Mouse (Mus musculus): ENCODE data around the gene Rfng. TPM values are rescaled to one million over a fixed set of nuclear protein-coding genes. Genes with fewer than 3 reads are reported as not detected.

Gene Rfng
- total and polyA plus RNA-seq, 3 experiments, result 12.7 to 40.7 TPM; not detected in 1

DNA sequence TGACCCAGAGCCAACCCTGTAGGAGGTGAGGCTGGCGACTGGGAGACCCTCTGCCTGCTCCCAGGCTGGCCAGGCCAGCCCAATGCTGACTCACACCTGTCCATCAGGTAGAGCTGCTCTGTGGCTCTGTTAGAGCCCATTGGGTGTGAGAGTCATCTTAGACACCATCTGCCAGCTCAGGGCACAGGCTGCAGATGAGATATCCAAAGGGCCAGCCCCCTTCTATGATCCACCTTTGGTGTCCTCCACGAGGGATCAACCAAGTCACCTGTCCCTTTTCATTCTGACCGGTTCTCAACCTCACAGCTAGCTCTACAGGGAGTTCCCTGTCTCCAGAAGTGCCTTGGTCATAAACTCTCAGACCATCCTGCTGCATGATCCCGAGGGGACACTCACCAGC is 38.3 kb upstream of the Rfng start:
- no peak for DNase-seq (ENCODE audit: low read depth, low spot score)
- peaks cover 47% of the 10 kb centered on the region for H3K79me2 ChIP-seq (ENCODE audit: control insufficient read depth, insufficient read depth, low read length, poor library complexity)
- TF ChIP-seq MXI1 (IDR thresholded peaks at IDR 0.05; ENCODE audit: low read depth, low read length), result 0 out of 2 replicates have a peak, but pooled peaks have one; percentile 42
- no peak for TF ChIP-seq POLR2AphosphoS5 (IDR thresholded peaks at IDR 0.05; ENCODE audit: borderline replicate concordance, low read depth, low read length)
- TF ChIP-seq BHLHE40 (IDR thresholded peaks at IDR 0.05; ENCODE audit: borderline replicate concordance, low read depth, low read length), result no peak
- TF ChIP-seq MAX (IDR thresholded peaks at IDR 0.05; ENCODE audit: low read length), result no peak
- no peak for TF ChIP-seq USF1 (IDR thresholded peaks at IDR 0.05; ENCODE audit: low read depth, low read length)
- TF ChIP-seq CHD1 (IDR thresholded peaks at IDR 0.05; ENCODE audit: low read depth, low read length), result no peak
- no peak for TF ChIP-seq USF2 (IDR thresholded peaks at IDR 0.05; ENCODE audit: borderline replicate concordance in 1 of 2, insufficient read depth in 1 of 2, low read depth in 1 of 2, low read length in 2 of 2)
- TF ChIP-seq MYB (IDR thresholded peaks at IDR 0.05; ENCODE audit: low read depth, low read length), result no peak
- peak overlapping the region; percentile 89 for H3K9ac ChIP-seq (ENCODE audit: control insufficient read depth, low read depth, low read length, poor library complexity, severe bottlenecking)
- peak overlapping the region; percentile 77 to 94 for H3K4me3 ChIP-seq (ENCODE audit: control insufficient read depth in 1 of 2, insufficient read depth in 1 of 2, low read depth in 2 of 2, low read length in 2 of 2)
- H3K27me3 ChIP-seq (ENCODE audit: control insufficient read depth in 1 of 2, insufficient read depth in 2 of 2, low read length in 2 of 2), result no peaks in the 10 kb centered on the region
- H3K4me1 ChIP-seq (ENCODE audit: control insufficient read depth in 1 of 2, insufficient read depth in 2 of 2, low read length in 2 of 2), result peaks cover 0 to 20% of the 10 kb centered on the region in 2 experiments; a peak in 3 of 4 replicates
- H3K9me3 ChIP-seq (replicated peaks; ENCODE audit: insufficient read depth, low read length), result no peaks in the 10 kb centered on the region
- no peak overlapping the region for H3K27ac ChIP-seq (ENCODE audit: control insufficient read depth, low read depth, low read length)
- H3K36me3 ChIP-seq (ENCODE audit: control insufficient read depth in 1 of 2, insufficient read depth in 2 of 2, low read length in 2 of 2), result peaks cover 12 to 13% of the 10 kb centered on the region in 2 experiments

DNA sequence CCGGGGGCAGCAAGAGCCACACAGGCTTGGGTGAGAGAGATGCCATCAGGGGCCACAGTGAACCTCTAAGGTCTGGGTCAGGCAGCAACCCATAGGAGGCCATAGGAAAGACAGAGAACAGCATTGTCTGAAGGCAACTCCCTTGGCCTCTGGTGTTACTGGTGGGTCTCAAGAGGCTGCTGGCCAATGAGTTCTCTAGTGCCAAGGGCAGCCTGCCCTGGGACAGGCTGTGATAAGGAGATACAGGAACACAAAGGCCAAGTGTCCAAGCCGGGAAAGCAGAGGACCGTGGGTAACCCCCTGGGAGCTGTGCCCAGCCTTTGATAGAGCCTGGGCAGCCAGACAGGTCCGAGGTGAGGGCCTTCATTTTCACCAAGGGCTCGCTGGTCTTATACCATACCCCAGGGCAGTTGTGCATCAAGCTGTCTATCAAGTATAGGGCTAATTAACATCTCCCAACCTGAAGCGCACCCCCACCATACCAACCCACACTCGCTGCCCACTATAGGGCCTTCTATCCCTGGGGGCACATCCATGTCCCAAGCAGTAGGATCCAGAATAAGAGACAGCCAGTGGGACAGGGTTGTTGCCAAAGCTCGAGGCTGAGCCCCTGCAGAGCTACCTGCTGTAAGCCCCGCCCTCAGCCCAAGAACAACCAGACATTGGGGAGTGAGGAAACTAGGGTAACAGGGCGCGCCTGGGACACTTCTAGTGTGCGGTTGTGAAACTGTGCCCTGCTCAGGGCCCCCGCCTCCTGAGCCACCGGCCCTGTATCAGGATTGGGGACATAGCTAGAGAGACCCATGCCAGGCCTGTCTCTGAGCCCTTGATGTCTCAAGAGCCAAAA is 37.3 kb upstream of the Rfng start:
- Histone ChIP-seq H3K4me1 (ENCODE audit: control insufficient read depth in 1 of 2, insufficient read depth in 2 of 2, low read length in 2 of 2) (peaks cover 0 to 20% of the 10 kb centered on the region in 2 experiments; a peak in 3 of 4 replicates), H3K9me3 (replicated peaks; ENCODE audit: insufficient read depth, low read length) (no peaks in the 10 kb centered on the region), H3K27ac (ENCODE audit: control insufficient read depth, low read depth, low read length) (no peak overlapping the region), H3K36me3 (ENCODE audit: control insufficient read depth in 1 of 2, insufficient read depth in 2 of 2, low read length in 2 of 2) (peaks cover 12 to 20% of the 10 kb centered on the region in 2 experiments), H3K9ac (ENCODE audit: control insufficient read depth, low read depth, low read length, poor library complexity, severe bottlenecking) (peak overlapping the region; percentile 89), H3K4me3 (ENCODE audit: control insufficient read depth in 1 of 2, insufficient read depth in 1 of 2, low read depth in 2 of 2, low read length in 2 of 2) (peak overlapping the region in 1 of 2 experiments; percentile 77; a peak in 3 of 4 replicates), H3K79me2 (ENCODE audit: control insufficient read depth, insufficient read depth, low read length, poor library complexity) (peaks cover 47% of the 10 kb centered on the region), H3K27me3 (ENCODE audit: control insufficient read depth in 1 of 2, insufficient read depth in 2 of 2, low read length in 2 of 2) (no peaks in the 10 kb centered on the region)
- DNase-seq (ENCODE audit: low read depth, low spot score), result peak; percentile 28
- no peak for TF ChIP-seq ZMIZ1 (IDR thresholded peaks at IDR 0.05; ENCODE audit: low read depth, low read length)

GRCm38 (mm10) chr11:120820546-120820945 is 36.5 kb upstream of the Rfng start:
- Histone ChIP-seq H3K27ac (ENCODE audit: control insufficient read depth, low read depth, low read length) (no peak overlapping the region), H3K4me3 (ENCODE audit: control insufficient read depth in 1 of 2, insufficient read depth in 1 of 2, low read depth in 2 of 2, low read length in 2 of 2) (no peak overlapping the region), H3K9ac (ENCODE audit: control insufficient read depth, low read depth, low read length, poor library complexity, severe bottlenecking) (no peak overlapping the region), H3K79me2 (ENCODE audit: control insufficient read depth, insufficient read depth, low read length, poor library complexity) (peaks cover 47% of the 10 kb centered on the region), H3K27me3 (ENCODE audit: control insufficient read depth in 1 of 2, insufficient read depth in 2 of 2, low read length in 2 of 2) (no peaks in the 10 kb centered on the region), H3K36me3 (ENCODE audit: control insufficient read depth in 1 of 2, insufficient read depth in 2 of 2, low read length in 2 of 2) (peaks cover 12 to 23% of the 10 kb centered on the region in 2 experiments), H3K4me1 (ENCODE audit: control insufficient read depth in 1 of 2, insufficient read depth in 2 of 2, low read length in 2 of 2) (peaks cover 0 to 20% of the 10 kb centered on the region in 2 experiments; a peak in 3 of 4 replicates), H3K9me3 (replicated peaks; ENCODE audit: insufficient read depth, low read length) (no peaks in the 10 kb centered on the region)
- TF ChIP-seq RCOR1 (IDR thresholded peaks at IDR 0.05; ENCODE audit: low read depth, low read length) (no peak), MXI1 (IDR thresholded peaks at IDR 0.05; ENCODE audit: low read depth, low read length) (no peak), HCFC1 (IDR thresholded peaks at IDR 0.05; ENCODE audit: low read depth, low read length) (no peak), GABPA (IDR thresholded peaks at IDR 0.05; ENCODE audit: low read depth, low read length) (no peak), POLR2AphosphoS2 (IDR thresholded peaks at IDR 0.05; ENCODE audit: low read length) (no peak; the same call in 1 of the 2 replicates), MAX (IDR thresholded peaks at IDR 0.05; ENCODE audit: low read length) (no peak), SMC3 (IDR thresholded peaks at IDR 0.05; ENCODE audit: low read depth, low read length) (no peak), MAFK (IDR thresholded peaks at IDR 0.05; ENCODE audit: borderline replicate concordance, low read depth, low read length) (no peak), MAZ (IDR thresholded peaks at IDR 0.05; ENCODE audit: low read depth, low read length) (no peak)
- peak; percentile 13 for DNase-seq (ENCODE audit: low read depth, low spot score)
